Mouse (Mus musculus) neural tube, embryonic 14.5 days (tissue): ENCODE data around the gene Kansl3. TPM values are rescaled to one million over a fixed set of nuclear protein-coding genes. Genes with fewer than 3 reads are reported as not detected.

Experiments
- ATAC-seq: fragments of 200-750 bp; cut with Nextera tagmentation; 2 replicates; pipeline ENCODE4 v1.8.0; 2017; ENCODE audit warnings: low read depth, mild to moderate bottlenecking, moderate TSS enrichment, moderate library complexity
- H3K27ac ChIP-seq: fragments of 300-500 bp; sonication (generic); 2 replicates; pipeline ENCODE4 v1.5.1; 2014; ENCODE audit warnings: low read depth, mild to moderate bottlenecking, control low read depth, low read length, moderate library complexity, mixed read lengths
- H3K27me3 ChIP-seq: fragments of 300-500 bp; sonication (generic); 2 replicates; pipeline ENCODE4 v1.6.1; 2014; ENCODE audit warnings: low read length; ENCODE audit not compliant: control insufficient read depth, insufficient read depth
- H3K36me3 ChIP-seq: fragments of 300-500 bp; sonication (generic); 2 replicates; pipeline ENCODE4 v1.6.1; 2014; ENCODE audit warnings: low read length, mixed read lengths; ENCODE audit not compliant: control insufficient read depth, insufficient read depth
- H3K4me1 ChIP-seq: fragments of 300-500 bp; sonication (generic); 2 replicates; pipeline ENCODE4 v1.6.1; 2014; ENCODE audit warnings: low read length; ENCODE audit not compliant: control insufficient read depth, insufficient read depth
- H3K4me2 ChIP-seq: fragments of 300-500 bp; sonication (generic); 2 replicates; pipeline ENCODE4 v1.6.1; 2014; ENCODE audit warnings: mild to moderate bottlenecking, low read depth, low read length, control low read depth
- H3K4me3 ChIP-seq: fragments of 300-500 bp; sonication (generic); 2 replicates; pipeline ENCODE4 v1.5.1; 2014; ENCODE audit warnings: low read depth, low read length, control low read depth, mixed read lengths
- H3K9ac ChIP-seq: fragments of 300-500 bp; sonication (generic); replicated peaks from 2 replicates; pipeline ENCODE4 v1.6.1; 2014; ENCODE audit warnings: low read depth, mild to moderate bottlenecking, control low read depth, low read length, mixed read lengths
- H3K9me3 ChIP-seq: fragments of 300-500 bp; sonication (generic); 2 replicates; pipeline ENCODE4 v1.6.1; 2016; ENCODE audit warnings: low read length; ENCODE audit not compliant: control insufficient read depth
- WGBS: fragments of 180-500 bp; shearing (Covaris S2); extraction: QIAGEN DNeasy Blood & Tissue Kit; methylation state at CpG from one replicate; pipeline ENCODE4 v1.1.7; 2014; 5-methylcytosine and 5-hydroxymethylcytosine counted together
- polyA plus RNA-seq: library from polyadenylated mRNA; unstranded; fragments of >200 nt; fragmentation: Nextera tagmentation; extraction: Ambion mirVana; gene quantifications from 2 replicates; pipeline ENCODE4 v1.2.1, GENCODE M21; 2014

Kansl3 gene
- polyA plus RNA-seq, 1 experiment from 2014 or later: 32.3 TPM

DNA sequence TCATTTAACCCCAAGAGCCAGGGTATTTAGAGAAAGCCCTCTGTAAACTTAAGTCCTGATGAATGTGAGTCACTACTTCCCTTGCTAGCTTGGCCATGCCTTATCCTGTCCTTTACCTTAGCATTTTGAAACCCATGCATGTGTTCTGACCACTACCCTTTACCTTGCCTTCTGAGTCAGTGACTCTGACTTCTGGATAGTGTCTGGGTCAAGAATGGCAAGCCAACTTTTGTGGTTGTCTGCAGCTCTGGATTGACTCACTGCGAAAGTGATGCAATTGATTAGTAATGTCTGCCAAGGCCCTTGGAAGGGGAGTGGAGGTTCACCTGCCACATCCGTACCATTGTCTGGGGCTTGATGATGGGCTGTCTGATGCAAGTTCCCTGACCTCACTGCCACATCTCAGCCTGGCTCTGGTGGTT lies 43.1 kb downstream of the Kansl3 start:
- ATAC-seq: no peak
- Histone ChIP-seq H3K4me3 (no peak overlapping the region), H3K27ac (no peak overlapping the region), H3K27me3 (no peaks in the 10 kb centered on the region), H3K9me3 (no peaks in the 10 kb centered on the region), H3K4me1 (no peaks in the 10 kb centered on the region), H3K36me3 (no peaks in the 10 kb centered on the region), H3K4me2 (no peak overlapping the region), H3K9ac (no peak overlapping the region)
- 95% methylated on average over 2 of the region's 2 CpGs for WGBS

DNA sequence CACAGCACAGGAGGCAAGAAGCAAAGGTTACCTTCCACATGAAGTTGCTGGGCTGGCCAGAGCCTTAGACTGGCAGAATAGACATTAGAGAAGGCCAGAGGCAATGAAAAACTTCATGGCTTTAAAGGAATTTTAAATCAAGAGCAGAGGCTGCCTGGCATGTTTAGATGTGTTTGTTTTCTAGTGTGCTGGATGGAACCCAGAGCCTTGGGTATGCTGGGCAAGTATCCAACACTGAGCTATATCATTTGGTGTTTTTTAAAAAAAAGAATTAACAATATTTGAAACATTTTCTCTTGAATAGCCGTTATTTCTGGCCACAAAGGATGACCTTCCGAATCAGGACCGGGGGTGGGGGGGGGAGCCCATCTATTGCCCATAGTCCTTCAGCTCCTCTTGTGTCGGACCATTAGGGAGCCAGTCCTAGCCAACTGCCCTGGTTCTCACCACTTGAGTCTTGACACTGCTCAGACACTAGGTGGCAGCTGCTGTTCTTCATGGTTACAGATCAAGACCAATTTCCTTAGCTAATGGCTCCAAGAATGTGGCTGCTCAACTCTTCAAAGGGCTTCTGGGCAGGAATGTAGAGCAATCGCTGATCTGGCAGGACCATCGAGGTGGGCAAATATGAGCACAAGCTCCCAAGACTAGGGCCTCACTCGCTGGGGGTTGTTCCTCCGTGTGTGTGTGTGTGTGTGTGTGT lies 45.1 kb downstream of the Kansl3 start:
- 57% methylated on average over 8 of the region's 8 CpGs for WGBS
- Histone ChIP-seq H3K9ac (no peak overlapping the region), H3K36me3 (no peaks in the 10 kb centered on the region), H3K9me3 (no peaks in the 10 kb centered on the region), H3K4me3 (no peak overlapping the region), H3K4me2 (no peak overlapping the region), H3K27me3 (no peaks in the 10 kb centered on the region), H3K27ac (no peak overlapping the region), H3K4me1 (no peaks in the 10 kb centered on the region)
- ATAC-seq: peak; percentile 62; the same call in 1 of the 2 replicates

DNA sequence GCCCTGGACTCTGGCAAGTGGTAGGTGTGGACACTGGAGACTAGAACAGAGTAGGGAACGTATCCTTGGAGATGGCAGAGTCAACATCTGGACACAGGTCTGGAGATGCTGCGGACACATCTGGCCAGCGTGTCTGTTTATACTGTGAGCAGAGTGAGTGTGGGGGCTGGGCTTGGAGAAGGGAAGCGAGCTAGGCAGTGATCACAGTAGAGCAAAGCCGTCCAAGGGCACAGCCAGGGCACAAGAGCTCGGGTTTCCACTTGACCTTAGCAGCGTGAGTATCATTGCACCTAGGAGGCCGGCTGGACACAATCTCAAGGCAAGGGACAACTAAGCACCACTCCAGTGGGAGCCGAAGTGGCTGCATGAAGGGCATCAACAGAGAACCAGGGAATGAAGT lies 45.9 kb downstream of the Kansl3 start:
- no peak overlapping the region for H3K4me2 ChIP-seq
- WGBS: 81% methylated on average over 9 of the region's 9 CpGs
- no peaks in the 10 kb centered on the region for H3K36me3 ChIP-seq
- no peak overlapping the region for H3K27ac ChIP-seq
- H3K9ac ChIP-seq: no peak overlapping the region
- no peak for ATAC-seq
- H3K4me3 ChIP-seq: no peak overlapping the region
- no peaks in the 10 kb centered on the region for H3K9me3 ChIP-seq
- H3K27me3 ChIP-seq: no peaks in the 10 kb centered on the region
- no peaks in the 10 kb centered on the region for H3K4me1 ChIP-seq

DNA sequence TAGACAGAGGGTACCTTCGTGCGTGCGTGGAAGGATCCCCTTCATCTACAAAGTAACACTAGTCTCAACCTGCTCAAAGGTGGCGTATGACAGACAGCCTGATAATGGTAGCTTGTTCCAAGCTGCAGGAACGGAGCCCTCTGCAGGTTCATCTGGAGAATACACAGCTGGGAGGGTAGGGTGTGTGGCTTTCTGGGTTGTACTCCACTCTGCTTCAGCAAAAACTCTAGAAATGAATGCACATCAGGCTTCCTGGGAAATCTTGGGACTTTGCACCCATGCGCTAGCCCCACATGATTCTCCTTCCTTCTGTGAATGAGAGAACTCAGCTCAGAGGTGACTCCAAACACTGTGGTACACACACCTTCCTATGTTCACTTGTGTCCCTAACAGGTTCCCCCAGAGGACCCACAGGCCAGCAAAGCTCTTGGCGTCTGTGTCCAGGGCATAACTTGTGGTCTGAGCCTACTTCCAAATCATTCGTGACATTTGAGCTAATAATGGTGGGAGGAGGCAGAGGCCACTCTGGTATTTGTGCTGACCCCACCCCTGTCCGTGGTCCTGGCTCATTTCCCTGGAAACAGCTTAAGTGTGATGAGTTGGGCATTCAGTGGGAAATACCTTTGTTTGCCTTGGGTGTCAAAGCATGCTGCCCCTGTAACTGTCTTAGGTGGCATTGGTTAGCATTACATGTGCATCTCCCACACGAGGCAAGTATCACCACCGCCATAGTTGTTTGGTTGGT lies 47.0 kb downstream of the Kansl3 start:
- no peak for ATAC-seq
- no peaks in the 10 kb centered on the region for H3K9me3 ChIP-seq
- WGBS: 78% methylated on average over 11 of the region's 11 CpGs
- no peaks in the 10 kb centered on the region for H3K4me1 ChIP-seq
- no peak overlapping the region for H3K4me3 ChIP-seq
- H3K9ac ChIP-seq: no peak overlapping the region
- no peaks in the 10 kb centered on the region for H3K36me3 ChIP-seq
- H3K27ac ChIP-seq: no peak overlapping the region
- H3K4me2 ChIP-seq: no peak overlapping the region
- no peaks in the 10 kb centered on the region for H3K27me3 ChIP-seq

DNA sequence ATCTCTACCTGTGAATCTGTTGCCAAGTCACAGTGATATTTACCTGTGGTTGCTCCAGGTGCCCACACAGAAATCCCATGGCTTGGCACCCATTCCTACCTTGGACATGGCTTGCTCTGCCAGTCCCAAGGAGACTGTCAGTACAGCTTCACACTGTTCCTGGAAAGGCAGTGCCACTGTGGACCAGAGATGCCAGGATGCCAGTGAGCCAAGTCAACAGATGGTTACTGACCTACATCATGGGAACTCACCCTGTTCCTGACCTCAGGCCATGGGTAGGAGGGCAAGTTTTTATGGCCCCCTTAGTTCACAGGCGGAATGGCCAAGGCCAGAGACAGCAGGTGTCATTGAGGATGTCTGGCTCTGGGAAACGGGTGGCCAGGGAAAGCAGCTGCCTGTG lies 47.8 kb downstream of the Kansl3 start:
- Histone ChIP-seq H3K9ac (no peak overlapping the region), H3K4me1 (no peaks in the 10 kb centered on the region), H3K27me3 (no peaks in the 10 kb centered on the region), H3K4me2 (no peak overlapping the region), H3K4me3 (no peak overlapping the region), H3K9me3 (no peaks in the 10 kb centered on the region), H3K27ac (no peak overlapping the region), H3K36me3 (no peaks in the 10 kb centered on the region)
- 71% methylated on average over 2 of the region's 2 CpGs for WGBS
- ATAC-seq: no peak

DNA sequence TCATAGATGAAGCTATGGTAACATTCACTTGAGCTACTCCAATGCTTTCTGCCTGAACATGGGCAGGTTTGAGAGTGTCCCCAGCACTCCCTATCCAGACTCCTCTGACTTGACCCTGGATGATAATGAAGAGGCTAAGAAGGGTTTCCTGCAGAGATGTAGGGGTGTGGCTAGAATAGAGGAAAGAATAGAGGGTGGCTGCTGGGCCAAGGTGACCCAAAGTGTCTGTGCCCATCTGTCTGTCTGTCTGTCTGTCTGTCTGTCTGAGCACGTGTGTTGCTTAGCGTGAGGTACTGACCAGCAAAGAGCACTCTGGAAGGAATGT lies 53.2 kb downstream of the Kansl3 start:
- no peak overlapping the region for H3K4me2 ChIP-seq
- no peak for ATAC-seq

DNA sequence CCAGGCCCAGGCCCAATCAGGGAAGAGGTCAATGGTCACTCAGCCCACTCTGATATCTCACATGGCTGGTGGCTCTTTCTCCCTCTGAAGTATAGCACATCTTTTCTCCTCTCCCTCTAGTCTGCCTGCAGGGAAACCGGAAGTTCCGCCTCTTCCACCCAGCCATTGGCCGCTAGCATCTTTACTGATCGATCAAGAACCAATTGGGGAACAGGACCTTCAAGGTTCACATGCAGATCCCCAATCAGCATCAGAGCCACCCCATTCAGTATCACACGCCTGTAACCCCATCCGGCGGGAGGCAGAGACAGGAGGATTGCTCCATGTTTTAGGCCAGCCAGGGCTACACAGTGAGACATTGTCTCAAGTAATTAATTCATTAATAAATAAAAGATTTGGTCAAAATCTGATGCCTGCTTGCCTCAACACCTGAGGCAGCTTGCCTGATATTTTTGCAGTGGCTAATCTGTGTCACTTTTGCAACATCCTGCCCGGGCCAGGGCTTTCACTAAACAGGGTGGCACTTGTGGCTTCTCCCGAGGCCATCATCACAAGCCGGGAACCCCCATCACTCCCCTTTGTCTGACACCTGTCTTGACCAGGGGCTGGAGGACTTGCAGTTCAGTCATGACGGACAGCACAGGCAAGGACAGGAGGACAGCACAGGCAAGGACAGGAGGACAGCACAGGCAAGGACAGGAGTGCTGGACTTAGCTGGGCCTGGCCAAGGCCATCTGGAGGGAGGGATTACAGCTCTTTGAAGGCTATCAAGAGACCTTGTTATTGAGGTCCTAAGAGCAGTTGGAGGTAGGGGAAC lies 53.8 kb downstream of the Kansl3 start:
- ATAC-seq: no peak
- Histone ChIP-seq H3K9ac (no peak overlapping the region), H3K36me3 (no peaks in the 10 kb centered on the region), H3K9me3 (no peaks in the 10 kb centered on the region), H3K4me2 (no peak overlapping the region), H3K27ac (no peak overlapping the region), H3K4me1 (no peaks in the 10 kb centered on the region), H3K27me3 (no peaks in the 10 kb centered on the region), H3K4me3 (no peak overlapping the region)
- whole genome bisulfite sequencing: 89% methylated on average over 11 of the region's 11 CpGs

More for the DNA sequence above, 53.2 kb downstream of the Kansl3 start:
- Histone ChIP-seq H3K4me1 (no peaks in the 10 kb centered on the region), H3K9me3 (no peaks in the 10 kb centered on the region), H3K36me3 (no peaks in the 10 kb centered on the region), H3K27me3 (no peaks in the 10 kb centered on the region), H3K9ac (no peak overlapping the region), H3K27ac (no peak overlapping the region), H3K4me3 (no peak overlapping the region)
- 89% methylated on average over 2 of the region's 2 CpGs for WGBS

DNA sequence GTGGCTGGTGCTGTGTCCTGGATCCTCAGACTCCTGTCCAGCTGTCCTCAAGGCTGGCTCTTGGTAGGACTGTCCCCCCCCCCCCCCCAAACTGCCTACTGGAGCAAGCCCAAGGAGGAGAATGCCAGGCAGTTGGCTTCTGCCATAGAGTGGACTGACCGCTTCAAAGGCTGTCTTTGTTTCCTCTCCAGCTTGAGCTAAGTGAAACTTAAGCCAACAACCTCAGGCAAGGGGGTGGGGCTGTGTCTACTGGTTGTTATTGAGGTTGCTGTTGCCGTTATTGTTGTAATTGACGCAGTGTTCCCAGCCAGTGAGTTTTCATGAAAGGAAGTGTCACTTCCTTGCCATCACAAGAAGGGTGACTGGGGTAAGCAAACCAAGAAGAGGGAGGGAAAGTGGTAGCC lies 59.5 kb downstream of the Kansl3 start:
- H3K27me3 ChIP-seq: no peaks in the 10 kb centered on the region
- WGBS: 23% methylated on average over 3 of the region's 3 CpGs
- no peak overlapping the region for H3K9ac ChIP-seq
- H3K4me1 ChIP-seq: 0 out of 2 replicates have a peak, but pooled peaks cover 7% of the 10 kb centered on the region
- H3K36me3 ChIP-seq: no peaks in the 10 kb centered on the region
- no peak overlapping the region for H3K27ac ChIP-seq
- no peaks in the 10 kb centered on the region for H3K9me3 ChIP-seq
- 0 out of 2 replicates have a peak, but pooled peaks have one; percentile 14 for ATAC-seq
- no peak overlapping the region for H3K4me2 ChIP-seq
- H3K4me3 ChIP-seq: no peak overlapping the region
